Mouse (Mus musculus): ENCODE results near the gene Sycp2.

GRCm38 (mm10) chr2:178326067-178326466, 81.4 kb downstream of the Sycp2 start:
- TF ChIP-seq POLR2A (IDR thresholded peaks at IDR 0.05; ENCODE audit: control insufficient read depth, low read depth, low read length) (no peak), CTCF (IDR thresholded peaks at IDR 0.05; ENCODE audit: control insufficient read depth, insufficient read depth, insufficient replicate concordance, low read depth, low read length) (no peak)

Data from testis, adult 2 months (tissue).